24 mouse cellular contexts compared by ENCODE assay signal in the genomic region with DNA sequence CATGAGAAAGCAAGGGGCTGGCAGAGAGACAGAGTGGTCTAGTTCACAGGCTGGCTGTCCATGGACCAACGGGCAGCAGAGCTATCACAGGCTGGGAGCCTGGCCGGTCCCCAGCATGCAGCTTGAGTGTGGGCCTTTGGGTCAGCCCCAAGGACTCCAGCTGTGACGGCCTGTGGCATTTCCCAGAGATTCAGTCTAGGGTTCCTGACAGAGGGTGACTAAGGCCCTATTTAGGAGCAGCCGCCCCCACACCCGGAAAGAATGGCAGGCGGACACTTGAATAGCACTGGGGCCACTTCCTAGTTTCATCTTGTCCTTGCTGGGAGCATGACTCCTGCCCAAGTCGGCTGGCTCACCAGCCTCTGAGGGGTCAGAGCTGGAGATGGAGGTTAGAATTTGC. TPM values are rescaled to one million over a fixed set of nuclear protein-coding genes. Genes with fewer than 3 reads are reported as not detected.
DNase-seq lines count a peak whose midpoint lies in the region; ATAC-seq and TF ChIP-seq lines count a peak whose summit lies in the region.
"Had no signal": no experiment of that assay in that cellular context is flagged by ENCODE, and none has a peak within 500 bp of the region (broad histone marks: within the 10 kb centered on the region; RNA-seq: fewer than 3 reads in every experiment).

No protein-coding gene starts in this region.

- H3K27me3 ChIP-seq in Patski, result no peaks in the 10 kb centered on the region
- no peaks in the 10 kb centered on the region for H3K27me3 ChIP-seq in midbrain, postnatal 0 days (ENCODE audit: insufficient read depth, low read length)
- H3K27me3 ChIP-seq: forebrain, embryonic 13.5 days; midbrain, embryonic 13.5 days; neural tube, embryonic 15.5 days had no signal

- no peak overlapping the region for H3K4me2 ChIP-seq in midbrain, postnatal 0 days (ENCODE audit: low read depth, low read length, poor library complexity, severe bottlenecking)
- H3K4me2 ChIP-seq: embryonic facial prominence, embryonic 12.5 days; forebrain, embryonic 13.5 days; hindbrain, embryonic 14.5 days; midbrain, embryonic 13.5 days; neural tube, embryonic 15.5 days had no signal

- no peaks in the 10 kb centered on the region for H3K4me1 ChIP-seq in midbrain, postnatal 0 days (ENCODE audit: insufficient read depth, low read length)
- H3K4me1 ChIP-seq: embryonic facial prominence, embryonic 12.5 days; forebrain, embryonic 13.5 days; limb, embryonic 10.5 days; midbrain, embryonic 13.5 days; neural tube, embryonic 15.5 days had no signal

- no peaks in the 10 kb centered on the region for H3K9me3 ChIP-seq in midbrain, postnatal 0 days (ENCODE audit: low read length)
- H3K9me3 ChIP-seq: embryonic facial prominence, embryonic 12.5 days; forebrain, embryonic 13.5 days; limb, embryonic 10.5 days; midbrain, embryonic 13.5 days; neural tube, embryonic 15.5 days had no signal

- intact Hi-C loops in heart, postnatal 36 days (cut with DNase I), result no loop called here
- intact Hi-C loops in left cerebral cortex, postnatal 14 days (cut with DNase I), result no loop called here

- WGBS in midbrain, postnatal 0 days, result 74% methylated on average over 7 of the region's 7 CpGs

- CTCF ChIA-PET in Patski (lab: Charles Lee), result interaction anchor here (1.3 to 1.8 kb wide), 5 partner anchors 12 to 137 kb away, joined by 3 to 7 read pairs (median 5); no protein-coding TSS in a partner anchor

- H3K9ac ChIP-seq in midbrain, postnatal 0 days (replicated peaks; ENCODE audit: low read length, poor library complexity, severe bottlenecking), result no peak overlapping the region
- H3K9ac ChIP-seq: embryonic facial prominence, embryonic 12.5 days; forebrain, embryonic 13.5 days; hindbrain, embryonic 14.5 days; midbrain, embryonic 13.5 days; neural tube, embryonic 15.5 days had no signal

- H3K36me3 ChIP-seq in midbrain, postnatal 0 days (ENCODE audit: insufficient read depth, low read length), result no peaks in the 10 kb centered on the region
- H3K36me3 ChIP-seq: embryonic facial prominence, embryonic 12.5 days; limb, embryonic 10.5 days; midbrain, embryonic 13.5 days; neural tube, embryonic 15.5 days had no signal

- H3K4me3 ChIP-seq in midbrain, postnatal 0 days (ENCODE audit: low read depth, low read length), result no peak overlapping the region
- H3K4me3 ChIP-seq: embryonic facial prominence, embryonic 12.5 days; erythroblast, embryonic 14.5 days; forebrain, embryonic 13.5 days; heart, adult 2 months; left cerebral cortex, adult 2 months; limb, embryonic 10.5 days; midbrain, embryonic 13.5 days; neural tube, embryonic 15.5 days had no signal

- in situ Hi-C loops in Patski (cut with MboI; ENCODE audit: low pct_unique_long_range_greater_than_20kb), result no loop called here

- peak; percentile 31 for ATAC-seq in Patski
- ATAC-seq in midbrain, postnatal 0 days (ENCODE audit: low FRiP score), result no peak
- ATAC-seq: forebrain, embryonic 13.5 days; midbrain, embryonic 13.5 days had no signal

- TF ChIP-seq CTCF in Patski (IDR thresholded peaks at IDR 0.05), result no peak
- TF ChIP-seq CTCF in midbrain, postnatal 0 days (IDR thresholded peaks at IDR 0.05), result no peak

- peak; percentile 97 for DNase-seq in heart, adult 11 months
- DNase-seq in heart, postnatal 36 days, result no peak
- DNase-seq in left cerebral cortex, adult 11 months (ENCODE audit: low spot score), result peak; percentile 17
- DNase-seq in left cerebral cortex, postnatal 14 days (ENCODE audit: low spot score in 2 of 2), result no peak
- peak; percentile 51 for DNase-seq in Patski (ENCODE audit: low read depth, low spot score)
- DNase-seq in gastrocnemius, postnatal 25 days, result peak; percentile 40
- DNase-seq in midbrain, postnatal 0 days (ENCODE audit: low spot score), result no peak
- DNase-seq: cerebellum, adult 8-10 months; kidney, postnatal 4 days; lung, adult 18-20 months; thymus, adult 18-20 months; thymus, postnatal 4 days had no signal

- H3K27ac ChIP-seq in midbrain, postnatal 0 days (ENCODE audit: low read depth, low read length), result no peak overlapping the region
- H3K27ac ChIP-seq: embryonic facial prominence, embryonic 12.5 days; forebrain, embryonic 13.5 days; heart, adult 2 months; hindbrain, embryonic 14.5 days; left cerebral cortex, adult 2 months; limb, embryonic 10.5 days; midbrain, embryonic 13.5 days; neural tube, embryonic 15.5 days had no signal

- POLR2A ChIA-PET in Patski (lab: Charles Lee), result interaction anchor here (0.6 to 1.1 kb wide), 3 partner anchors 9 to 178 kb away, joined by 3 read pairs; no protein-coding TSS in a partner anchor

RNA-seq across cellular contexts. Expression of a gene that starts 22.6 kb away (rescaled TPM):
- 1 to 10 TPM in 1 of 2 experiments, under 1 TPM in 1; 0.19 to 1.0 TPM for total RNA-seq in heart, postnatal 36 days (2021)
- total RNA-seq in left cerebral cortex, postnatal 14 days (2021), result 10 to 100 TPM; 45.4 to 48.0 TPM
- not detected for polyA plus RNA-seq in Patski (2021)
- total RNA-seq in gastrocnemius, postnatal 25 days (2021), result 1 to 10 TPM in 1 of 2 experiments, under 1 TPM in 1; 0.31 to 7.7 TPM
- total RNA-seq in midbrain, postnatal 0 days (2014; rRNA removed), result 37.1 and 39.1 TPM in 2 replicates
- 24.1 and 29.4 TPM in 2 replicates for polyA plus RNA-seq in midbrain, postnatal 0 days (2015; fragmentation: Nextera tagmentation; extraction: Ambion mirVana)
- total RNA-seq: ES-E14; megakaryocyte progenitor cell, adult 5-6 weeks had no signal
- polyA plus RNA-seq: erythroblast, embryonic 14.5 days; liver, adult 2 months had no signal

RNA-seq across cellular contexts. Expression of a gene that starts 44.5 kb away (rescaled TPM):
- 1 to 10 TPM; 4.5 to 9.4 TPM for total RNA-seq in heart, postnatal 36 days (2021)
- 1 to 10 TPM; 6.2 to 7.3 TPM for total RNA-seq in left cerebral cortex, postnatal 14 days (2021)
- 12.8 TPM for polyA plus RNA-seq in Patski (2021)
- total RNA-seq in gastrocnemius, postnatal 25 days (2021), result 10 to 100 TPM in 1 of 2 experiments, 1 to 10 TPM in 1; 2.1 to 19.6 TPM
- 3.9 and 11.3 TPM in 2 replicates for total RNA-seq in midbrain, postnatal 0 days (2014; rRNA removed)
- 0.44 and 0.67 TPM in 2 replicates for polyA plus RNA-seq in midbrain, postnatal 0 days (2015; fragmentation: Nextera tagmentation; extraction: Ambion mirVana)

RNA-seq across cellular contexts. Expression of a gene that starts 51.7 kb away (rescaled TPM):
- 1 to 10 TPM; 8.2 to 9.5 TPM for total RNA-seq in heart, postnatal 36 days (2021)
- 10 to 100 TPM; 83.8 to 84.6 TPM for total RNA-seq in left cerebral cortex, postnatal 14 days (2021)
- polyA plus RNA-seq in Patski (2021), result 5.1 TPM
- total RNA-seq in gastrocnemius, postnatal 25 days (2021), result 1 to 10 TPM; 7.6 to 8.2 TPM
- 136 and 159 TPM in 2 replicates for total RNA-seq in midbrain, postnatal 0 days (2014; rRNA removed)
- polyA plus RNA-seq in midbrain, postnatal 0 days (2015; fragmentation: Nextera tagmentation; extraction: Ambion mirVana), result 21.7 and 23.7 TPM in 2 replicates
- total RNA-seq: megakaryocyte progenitor cell, adult 5-6 weeks had no signal

Comparison
In these comparisons a context has a peak if more than half of its experiments do, and no peak if none do; other contexts are left out.
1. DNase-seq: peak in heart, adult 11 months (single experiment), left cerebral cortex, adult 11 months (single experiment), Patski (single experiment) and gastrocnemius, postnatal 25 days (single experiment); none in heart, postnatal 36 days (0 of 2), left cerebral cortex, postnatal 14 days (0 of 2) and midbrain, postnatal 0 days (single experiment).
2. RNA of a gene that starts 51.7 kb away (total RNA-seq): 136 to 159 TPM in midbrain, postnatal 0 days and 83.8 to 84.6 TPM in left cerebral cortex, postnatal 14 days; 8.2 to 9.5 TPM in heart, postnatal 36 days and 7.6 to 8.2 TPM in gastrocnemius, postnatal 25 days; every median in the first group is over 4 times any median in the second.